Mouse (Mus musculus): ENCODE data around the gene Myom3.
"Not testable (repeated sequence)": the region's sequence is repeated elsewhere in the genome, so short reads cannot be mapped to it uniquely, and the experiment has no call there.

Myom3 gene

GRCm38 (mm10) chr4:135759356-135759976 lies at the start of gene Myom3:
Gene Myom3, plus strand, starts transcription at chr4:135759715.
- no peak for DNase-seq (ENCODE audit: low spot score)

DNA sequence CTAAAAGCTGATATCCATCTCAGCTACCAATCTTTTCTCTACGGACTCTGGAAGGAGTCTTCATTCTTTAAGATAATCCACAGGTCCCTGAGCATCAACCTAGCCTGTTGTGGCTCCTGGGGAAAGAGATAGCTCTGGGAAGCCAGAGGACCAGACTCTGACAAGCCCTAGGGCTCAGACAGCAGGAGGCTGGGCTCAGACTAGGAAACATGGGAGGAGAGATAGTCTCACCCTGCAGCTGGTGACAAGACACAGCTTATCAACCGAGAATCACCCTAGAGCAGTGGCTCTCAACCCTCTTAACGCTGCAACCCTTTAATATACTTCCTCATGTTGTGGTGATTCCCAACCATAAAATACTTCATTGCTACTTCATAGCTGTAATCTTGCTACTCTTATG lies 49.1 kb upstream of the Myom3 start:
- DNase-seq (ENCODE audit: low spot score), result no peak

GRCm38 (mm10) chr4:135714776-135715175 lies 44.7 kb upstream of the Myom3 start:
- DNase-seq (ENCODE audit: low spot score), result no peak

DNA sequence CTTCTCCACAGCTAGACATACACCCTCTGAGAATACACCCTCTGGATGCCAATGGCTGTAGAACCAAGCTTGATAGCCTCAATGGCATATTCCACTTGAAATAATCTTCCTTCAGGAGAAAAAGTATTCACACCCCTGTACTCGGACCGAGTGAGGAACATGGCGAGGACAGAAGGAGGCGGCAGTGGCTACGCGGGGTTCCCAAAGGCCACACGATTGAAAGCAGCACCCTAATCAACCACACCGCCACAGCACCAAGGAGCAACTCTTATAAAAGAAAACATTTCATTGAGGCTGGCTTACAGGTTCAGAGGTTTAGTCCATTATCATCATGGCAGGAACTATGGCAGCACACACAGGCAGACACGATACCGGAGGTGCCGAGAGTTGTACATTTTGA lies 43.1 kb upstream of the Myom3 start:
- DNase-seq (ENCODE audit: low spot score), result not testable (repeated sequence)

- no peak for DNase-seq (ENCODE audit: low spot score)
These were observed 36.8 kb upstream of the Myom3 start for GRCm38 (mm10) chr4:135722540-135723290.

DNA sequence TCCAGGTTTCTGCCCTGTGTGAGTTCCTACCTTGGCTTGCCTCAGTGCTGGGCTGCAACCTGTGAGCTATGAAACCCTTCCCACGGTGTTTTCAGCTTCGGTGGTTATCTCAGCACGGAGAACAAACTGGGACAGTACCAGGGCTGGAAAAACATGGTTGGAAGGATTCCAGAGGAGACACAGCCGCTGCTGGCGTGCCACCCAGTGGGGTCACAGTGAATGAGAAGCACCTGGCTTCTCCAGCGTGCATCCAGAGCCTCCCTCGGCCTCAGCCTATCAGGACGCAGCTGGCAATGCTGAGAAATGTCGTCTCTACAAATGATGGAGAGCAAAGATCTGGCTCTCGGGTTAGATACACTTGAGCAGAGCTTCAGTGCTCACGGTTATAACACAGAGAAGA lies 33.1 kb upstream of the Myom3 start:
- DNase-seq (ENCODE audit: low spot score), result no peak

- DNase-seq (ENCODE audit: low spot score), result peak; percentile 67
These were observed 31.7 kb upstream of the Myom3 start, which contains the start of gene Il22ra1 for GRCm38 (mm10) chr4:135727817-135728216. Gene Il22ra1, plus strand, starts transcription at chr4:135728172.

DNA sequence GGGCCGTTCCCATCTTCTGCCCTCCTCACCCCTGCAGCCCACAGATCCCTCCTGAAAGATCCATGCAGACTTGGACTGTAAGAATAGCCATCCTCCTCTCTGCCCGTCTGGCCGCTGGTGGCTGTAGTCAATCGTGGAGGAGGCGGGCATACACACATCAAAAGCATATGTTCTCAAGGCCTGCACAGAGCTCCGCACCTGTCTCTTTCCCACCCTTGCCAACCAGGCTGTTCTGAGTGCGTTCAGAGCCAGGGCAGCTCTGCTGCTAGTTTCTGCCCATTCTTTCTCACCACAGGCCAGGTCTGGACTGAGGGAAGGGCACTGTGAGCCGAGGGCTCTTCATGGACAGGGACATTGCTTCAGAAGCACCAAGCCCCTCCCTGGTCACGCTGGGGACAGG lies 29.3 kb upstream of the Myom3 start:
- DNase-seq (ENCODE audit: low spot score), result no peak

- DNase-seq (ENCODE audit: low spot score), result no peak
These were observed 28.6 kb upstream of the Myom3 start for GRCm38 (mm10) chr4:135730951-135731350.

- no peak for DNase-seq (ENCODE audit: low spot score)
These were observed 25.6 kb upstream of the Myom3 start for GRCm38 (mm10) chr4:135733901-135734300.

- no peak for DNase-seq (ENCODE audit: low spot score)
These were observed 22.6 kb upstream of the Myom3 start for GRCm38 (mm10) chr4:135736903-135737302.

GRCm38 (mm10) chr4:135738237-135738636 lies 21.3 kb upstream of the Myom3 start:
- DNase-seq (ENCODE audit: low spot score), result no peak

GRCm38 (mm10) chr4:135739148-135739547 lies 20.4 kb upstream of the Myom3 start:
- DNase-seq (ENCODE audit: low spot score), result no peak

GRCm38 (mm10) chr4:135739672-135740071 lies 19.8 kb upstream of the Myom3 start:
- DNase-seq (ENCODE audit: low spot score), result no peak

DNA sequence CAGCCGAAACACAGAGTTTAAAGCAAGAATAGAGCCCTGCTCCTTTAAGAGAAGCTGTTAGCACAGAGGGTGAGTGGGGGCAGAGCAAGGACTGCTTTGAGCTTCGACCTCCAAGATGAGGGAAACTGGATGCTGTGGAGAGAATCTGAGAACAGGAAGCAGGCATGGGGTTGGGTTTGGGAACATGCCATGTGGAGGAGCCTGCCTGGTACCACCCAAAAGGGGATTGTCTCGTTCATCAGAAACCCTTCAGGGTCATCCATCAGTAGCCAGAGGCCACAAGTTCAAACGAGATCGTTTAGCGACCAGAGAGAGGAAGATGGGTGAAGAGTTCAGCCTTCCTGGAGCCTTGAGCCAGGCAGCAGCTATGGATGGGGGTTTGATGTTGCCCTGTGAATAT lies 16.0 kb upstream of the Myom3 start:
- no peak for DNase-seq (ENCODE audit: low spot score)

- no peak for DNase-seq (ENCODE audit: low spot score)
These were observed 14.6 kb upstream of the Myom3 start for GRCm38 (mm10) chr4:135744726-135745448.

DNA sequence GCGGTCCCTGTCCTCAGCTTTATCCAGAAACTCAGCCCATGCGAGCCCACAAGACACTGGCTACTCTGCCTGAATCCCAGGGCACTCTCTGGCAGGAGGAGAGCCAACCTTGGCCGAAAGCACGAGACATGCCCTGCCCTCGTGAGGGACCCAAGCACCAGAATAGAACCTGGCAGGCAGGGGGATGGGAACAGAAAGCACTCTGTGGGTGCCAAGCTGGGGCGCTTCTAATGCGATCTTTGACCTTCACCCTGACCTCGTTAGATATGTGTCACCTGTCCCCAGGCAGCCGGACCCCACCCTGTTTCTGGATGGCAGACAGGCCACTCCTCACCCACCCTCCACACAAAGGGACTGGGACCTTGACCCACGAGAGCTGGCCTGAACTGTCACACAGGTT lies 13.9 kb upstream of the Myom3 start:
- DNase-seq (ENCODE audit: low spot score), result no peak

GRCm38 (mm10) chr4:135750896-135751295 lies 8.6 kb upstream of the Myom3 start:
- DNase-seq (ENCODE audit: low spot score), result no peak

DNA sequence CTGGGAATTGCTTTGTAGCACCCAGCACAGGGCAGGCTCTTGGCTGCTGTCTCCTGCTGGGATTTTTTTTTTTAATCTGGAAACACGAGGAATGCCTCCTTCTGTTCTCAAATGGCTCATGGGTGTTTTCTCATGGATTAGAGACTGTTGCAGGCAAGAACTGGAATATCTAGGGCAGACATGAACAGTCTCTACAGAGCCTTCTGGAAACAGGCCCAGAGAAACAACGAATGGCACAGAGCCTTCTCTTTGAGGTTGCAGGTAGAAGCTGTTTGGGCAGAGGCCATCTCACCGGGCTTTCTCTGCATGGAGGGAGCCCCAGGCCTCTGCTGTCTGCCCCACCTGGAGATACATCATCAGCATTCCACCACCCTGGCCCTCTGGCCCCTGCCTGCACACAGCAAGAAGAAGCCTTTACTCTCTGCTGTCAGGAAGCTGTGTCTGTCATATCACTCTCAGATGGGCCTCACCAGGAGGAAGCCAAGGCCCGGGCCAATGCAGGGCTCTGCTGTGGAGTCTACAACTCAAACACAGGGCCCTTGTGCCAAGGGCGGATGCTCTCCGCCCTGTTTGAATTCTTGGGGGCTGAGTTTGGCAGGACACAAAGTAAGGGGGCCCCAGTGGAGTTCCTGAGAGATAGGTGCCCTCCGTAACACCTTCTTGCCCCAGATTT lies 7.3 kb upstream of the Myom3 start:
- no peak for DNase-seq (ENCODE audit: low spot score)

DNA sequence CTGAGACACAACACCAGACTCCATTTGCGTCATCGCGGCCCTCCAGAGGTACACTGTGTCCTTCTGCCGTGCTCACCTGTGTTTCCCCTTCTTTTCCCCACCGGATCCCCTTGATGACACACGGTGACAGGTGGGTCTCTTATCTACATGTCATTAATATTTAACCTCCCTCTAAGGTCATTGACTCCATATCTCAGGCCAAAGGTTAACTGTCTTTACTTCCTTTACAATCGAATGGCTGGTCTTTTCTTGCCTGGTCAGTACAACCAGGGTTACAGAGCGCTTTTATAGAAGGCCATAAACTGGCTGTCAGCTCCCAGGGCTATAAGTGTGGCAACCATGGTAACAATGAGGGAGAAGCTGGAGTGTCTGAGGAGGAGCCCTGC lies 6.7 kb upstream of the Myom3 start:
- no peak for DNase-seq (ENCODE audit: low spot score)

- DNase-seq (ENCODE audit: low spot score), result no peak
These were observed 1.2 kb upstream of the Myom3 start for GRCm38 (mm10) chr4:135758331-135758730.

GRCm38 (mm10) chr4:135758825-135759224 lies 690 bp upstream of the Myom3 start:
- no peak for DNase-seq (ENCODE audit: low spot score)

DNA sequence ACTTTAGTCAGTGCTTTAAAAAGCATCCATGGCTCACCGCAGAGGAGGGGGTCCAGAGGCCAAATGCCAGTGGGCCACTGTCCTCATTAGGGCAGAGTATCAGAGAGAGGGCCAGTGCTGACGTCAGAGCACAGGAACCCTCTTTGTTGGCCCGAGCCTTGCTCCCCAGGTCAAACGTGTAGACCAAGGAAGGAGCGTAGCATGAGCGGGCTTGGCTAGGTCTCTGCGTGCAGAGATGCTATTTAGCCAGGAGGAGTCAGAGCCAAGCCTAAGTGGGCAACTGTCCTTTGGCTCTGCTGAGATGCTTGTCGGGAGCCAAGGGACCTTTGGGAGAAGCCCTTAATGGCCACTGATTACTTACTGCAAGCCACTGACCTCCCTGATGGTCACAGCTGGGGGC lies 1.5 kb downstream of the Myom3 start:
- no peak for DNase-seq (ENCODE audit: low spot score)

All from ovary, postnatal 36 days (tissue).